Mouse (Mus musculus) liver, adult 2 months (tissue): ENCODE measurements at regions not wholly inside any gene's neighbourhood (a gene's known extent, or its start where the extent isn't known, plus 50 kb on each side); places are given as distances from the start of the nearest gene placed in this dataset.

Source experiments
- CTCF ChIP-seq: fragments of 200-500 bp; IDR thresholded peaks from 2 replicates; pipeline ENCODE4 v1.5.1; 2011; ENCODE audit warnings: low read depth, low read length, control low read depth
- POLR2A ChIP-seq: fragments of 200-500 bp; IDR thresholded peaks from 2 replicates; pipeline ENCODE4 v1.6.1; 2011; ENCODE audit warnings: low read length, control low read depth; ENCODE audit not compliant: insufficient read depth; ENCODE audit errors: extremely low read depth

DNA sequence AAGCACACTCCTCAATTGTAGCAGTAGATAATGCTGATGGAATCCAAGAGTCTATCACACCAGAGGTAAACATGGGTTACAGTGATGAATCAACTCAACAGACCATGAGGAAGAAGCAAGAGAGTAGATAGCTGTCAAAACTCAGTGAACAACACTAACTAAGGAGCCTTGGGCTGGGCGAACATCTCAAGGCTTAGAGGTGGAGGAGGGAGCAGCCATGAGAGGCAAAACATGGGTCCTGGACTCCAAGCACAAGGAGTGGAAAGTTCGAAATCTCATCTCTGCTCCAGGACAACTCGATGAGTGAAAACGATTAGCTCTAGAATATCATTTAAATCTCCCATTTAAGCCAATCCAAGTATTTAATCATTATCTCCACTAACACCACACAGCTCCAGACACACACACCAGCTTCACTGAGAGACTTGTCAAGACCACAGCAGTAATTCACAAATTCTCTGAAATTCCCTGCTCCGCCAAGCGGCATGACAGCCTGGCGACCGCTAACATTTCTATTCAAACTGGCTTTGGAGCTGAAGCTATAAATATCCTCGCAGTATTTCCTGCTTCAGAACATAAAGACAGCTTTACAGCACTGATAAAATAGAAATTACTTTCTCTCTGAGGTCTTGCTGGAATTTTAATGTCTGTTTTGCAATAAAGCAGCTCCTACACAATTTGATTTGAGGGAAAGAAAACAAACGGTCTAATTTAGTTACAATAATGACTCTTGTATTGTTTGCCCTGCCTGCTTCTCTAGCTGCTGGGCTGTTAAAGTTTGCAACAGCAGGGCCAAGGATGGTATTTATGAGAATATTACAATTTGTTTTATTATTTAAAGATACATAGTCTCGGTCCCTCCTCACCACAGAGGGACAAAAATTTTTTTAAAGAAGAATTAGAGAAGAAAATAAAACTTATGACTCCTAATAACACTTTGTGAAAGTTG lies 469.3 kb upstream of the Plxna2 start:
- TF ChIP-seq CTCF, result no peak
- no peak for TF ChIP-seq POLR2A
